Mouse (Mus musculus) liver, embryonic 14.5 days (tissue): ENCODE data around the gene BC004004. TPM values are rescaled to one million over a fixed set of nuclear protein-coding genes. Genes with fewer than 3 reads are reported as not detected.

Experiments
- ATAC-seq: fragments of 200-750 bp; cut with Nextera tagmentation; 2 replicates; pipeline ENCODE4 v1.8.0; 2017; ENCODE audit warnings: moderate number of reproducible peaks, mild to moderate bottlenecking, moderate library complexity; ENCODE audit not compliant: insufficient read depth
- DNase-seq, 3 experiments: peaks; one replicate each; pipeline ENCODE4 v3.0.0-alpha.2; 2012 to 2013; ENCODE audit warnings: low read depth in 3 of 3, low spot score in 3 of 3
- H3K27ac ChIP-seq: fragments of 300-500 bp; sonication (generic); 2 replicates; pipeline ENCODE4 v1.5.1; 2014; ENCODE audit warnings: moderate library complexity, mild to moderate bottlenecking, control low read depth, inconsistent platforms
- H3K27me3 ChIP-seq: fragments of 300-500 bp; sonication (generic); 2 replicates; pipeline ENCODE4 v1.6.1; 2014; ENCODE audit warnings: mild to moderate bottlenecking, low read length, moderate library complexity; ENCODE audit not compliant: control insufficient read depth, insufficient read depth
- H3K36me3 ChIP-seq: fragments of 300-500 bp; sonication (generic); replicated peaks from 2 replicates; pipeline ENCODE4 v1.6.1; 2014; ENCODE audit warnings: low read depth; ENCODE audit not compliant: control insufficient read depth, insufficient read depth
- H3K4me1 ChIP-seq, 2 experiments: fragments of 200-500 bp in 1 of 2; fragments of 300-500 bp in 1 of 2; sonication (generic) in 1 of 2; replicated peaks; 2 replicates each; pipeline ENCODE4 v1.6.1; 2012 to 2014; ENCODE audit warnings: antibody characterized with exemption in 1 of 2, inconsistent platforms in 1 of 2, low read length in 1 of 2; ENCODE audit not compliant: control insufficient read depth in 2 of 2, insufficient read depth in 2 of 2
- H3K4me2 ChIP-seq: fragments of 300-500 bp; sonication (generic); 2 replicates; pipeline ENCODE4 v1.6.1; 2014; ENCODE audit warnings: low read depth, mild to moderate bottlenecking, control low read depth, moderate library complexity
- H3K4me3 ChIP-seq, 2 experiments: fragments of 200-500 bp in 1 of 2; fragments of 300-500 bp in 1 of 2; sonication (generic) in 1 of 2; 2 replicates each; pipeline ENCODE4 v1.5.1; 2012 to 2014; ENCODE audit warnings: low read depth in 2 of 2, low read length in 2 of 2, mild to moderate bottlenecking in 2 of 2, control low read depth in 1 of 2, inconsistent platforms in 1 of 2, moderate library complexity in 1 of 2; ENCODE audit not compliant: insufficient read depth in 1 of 2
- H3K9ac ChIP-seq: fragments of 300-500 bp; sonication (generic); replicated peaks from 2 replicates; pipeline ENCODE4 v1.6.1; 2014; ENCODE audit warnings: mild to moderate bottlenecking, control low read depth, moderate library complexity
- H3K9me3 ChIP-seq: fragments of 300-500 bp; sonication (generic); 2 replicates; pipeline ENCODE4 v1.6.1; 2016; ENCODE audit warnings: low read length, mixed read lengths; ENCODE audit not compliant: control insufficient read depth
- CTCF ChIP-seq: IDR thresholded peaks from 2 replicates; pipeline ENCODE4 v1.5.1; 2016; ENCODE audit warnings: antibody characterized with exemption, low read depth, control low read depth
- EP300 ChIP-seq: IDR thresholded peaks from 2 replicates; pipeline ENCODE4 v1.6.1; 2016; ENCODE audit warnings: antibody characterized with exemption, low read depth
- WGBS: fragments of 180-500 bp; shearing (Covaris S2); extraction: QIAGEN DNeasy Blood & Tissue Kit; methylation state at CpG from one replicate; pipeline ENCODE4 v1.1.7; 2014; ENCODE audit not compliant: insufficient replicate concordance; 5-methylcytosine and 5-hydroxymethylcytosine counted together
- polyA plus RNA-seq, 2 experiments: library from polyadenylated mRNA; depleted of rRNA in 1 of 2; stranded (reverse) in 1 of 2; unstranded in 1 of 2; fragments of >200 nt; fragmentation: Nextera tagmentation in 1 of 2; extraction: Ambion mirVana in 1 of 2; gene quantifications; 2 replicates each; pipeline versions ENCODE4 v1.2.1 to v1.2.3; 2012 to 2014

Gene BC004004
- polyA plus RNA-seq, 2 experiments = 26.1 to 58.1 TPM

DNA sequence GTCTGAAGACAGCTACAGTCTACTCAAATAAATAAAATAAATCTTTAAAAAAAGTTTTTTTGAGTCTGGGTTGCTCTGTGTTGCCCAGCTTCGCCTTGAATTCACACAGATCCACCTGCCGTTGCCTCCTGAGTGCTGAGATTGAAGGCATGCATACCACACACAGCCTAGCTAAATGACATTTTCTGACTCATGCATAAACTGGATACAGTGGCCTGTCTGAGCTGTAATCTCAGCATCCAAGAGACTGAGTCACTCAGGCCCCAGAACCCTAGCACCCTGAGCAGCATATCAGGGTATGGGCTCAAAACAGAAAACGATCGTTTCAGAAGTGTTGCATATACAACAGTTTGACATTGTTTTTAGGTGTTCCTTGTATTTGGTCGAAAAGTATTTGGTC is 13.0 kb downstream of the BC004004 start:
- Histone ChIP-seq H3K27ac (no peak overlapping the region), H3K36me3 (no peaks in the 10 kb centered on the region; the same call in 1 of the 2 replicates), H3K4me1 (no peaks in the 10 kb centered on the region), H3K9ac (no peak overlapping the region), H3K4me3 (no peak overlapping the region), H3K9me3 (no peaks in the 10 kb centered on the region), H3K4me2 (no peak overlapping the region), H3K27me3 (no peaks in the 10 kb centered on the region)
- ATAC-seq = no peak
- whole genome bisulfite sequencing = 79% methylated on average over 5 of the region's 5 CpGs
- no peak for DNase-seq
- TF ChIP-seq EP300 (no peak), CTCF (no peak)

DNA sequence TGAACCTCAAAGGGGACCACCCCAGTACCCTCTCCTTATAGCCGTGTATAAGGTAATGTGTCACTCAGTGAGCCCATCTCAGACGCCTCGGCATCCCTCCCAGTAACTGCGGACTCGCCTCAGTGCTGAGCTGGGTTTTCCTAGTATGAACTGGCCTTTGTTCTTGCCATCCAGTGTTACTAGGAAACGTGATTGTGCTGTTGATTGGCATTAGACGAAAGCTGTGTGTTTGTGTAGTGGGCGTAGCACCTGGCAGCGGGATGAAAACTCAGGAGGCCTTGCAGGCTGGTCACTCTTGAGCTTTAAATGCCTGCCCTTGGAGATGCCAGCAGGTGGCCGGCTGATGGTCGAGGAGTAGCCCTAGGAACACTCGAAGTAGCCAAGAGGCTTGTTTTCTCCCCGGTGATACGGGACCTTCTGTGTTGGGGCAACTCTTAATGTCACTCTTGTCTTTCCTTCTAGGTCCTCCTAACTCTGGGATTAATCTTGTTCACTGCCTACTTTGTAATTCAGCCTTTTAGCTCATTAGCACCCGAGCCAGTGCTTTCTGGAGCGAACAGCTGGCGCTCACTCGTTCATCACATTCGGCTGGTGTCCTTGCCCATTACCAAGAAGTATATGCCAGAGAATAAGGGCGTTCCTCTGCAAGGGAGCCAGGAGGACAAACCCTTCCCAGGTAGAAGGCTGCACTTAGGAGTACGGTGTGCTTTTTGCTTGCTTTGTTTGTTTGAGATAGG is 13.8 kb downstream of the BC004004 start:
- H3K9me3 ChIP-seq = no peaks in the 10 kb centered on the region
- no peak for TF ChIP-seq EP300
- no peak for TF ChIP-seq CTCF
- no peak overlapping the region for H3K9ac ChIP-seq
- no peak overlapping the region for H3K4me2 ChIP-seq
- H3K27me3 ChIP-seq = no peaks in the 10 kb centered on the region
- no peak for ATAC-seq
- H3K4me1 ChIP-seq = no peaks in the 10 kb centered on the region
- H3K27ac ChIP-seq = no peak overlapping the region
- no peaks in the 10 kb centered on the region; the same call in 1 of the 2 replicates for H3K36me3 ChIP-seq
- 84% methylated on average over 21 of the region's 21 CpGs for WGBS
- H3K4me3 ChIP-seq = no peak overlapping the region
- DNase-seq = no peak

DNA sequence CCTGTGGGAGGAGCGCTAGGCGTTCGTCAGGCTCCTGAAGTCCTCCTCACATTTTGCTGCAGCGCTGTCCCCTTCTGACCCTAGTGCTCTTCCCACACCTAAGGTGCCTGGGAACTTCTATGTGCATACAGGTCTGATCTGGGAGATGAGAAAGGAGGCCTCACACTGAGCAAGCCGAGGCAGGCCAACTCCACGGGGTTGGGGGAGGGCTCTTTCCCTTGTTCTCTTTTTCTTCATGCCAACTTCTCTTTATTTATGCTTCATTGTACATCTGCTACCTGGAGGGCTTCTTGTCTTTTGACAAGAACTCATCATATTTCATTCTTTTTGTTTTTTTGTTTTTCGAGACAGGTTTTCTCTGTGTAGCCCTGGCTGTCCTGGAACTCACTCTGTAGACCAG is 23.2 kb downstream of the BC004004 start:
- Histone ChIP-seq H3K4me3 (no peak overlapping the region), H3K9ac (no peak overlapping the region), H3K27me3 (no peaks in the 10 kb centered on the region), H3K4me2 (no peak overlapping the region), H3K27ac (no peak overlapping the region), H3K36me3 (peaks cover 5% of the 10 kb centered on the region; the same call in 1 of the 2 replicates), H3K9me3 (no peaks in the 10 kb centered on the region), H3K4me1 (peaks cover 0 to 3% of the 10 kb centered on the region in 2 experiments; a peak in 1 of 4 replicates)
- DNase-seq = no peak
- 73% methylated on average over 7 of the region's 7 CpGs for WGBS
- TF ChIP-seq CTCF (no peak), EP300 (no peak)
- no peak for ATAC-seq

DNA sequence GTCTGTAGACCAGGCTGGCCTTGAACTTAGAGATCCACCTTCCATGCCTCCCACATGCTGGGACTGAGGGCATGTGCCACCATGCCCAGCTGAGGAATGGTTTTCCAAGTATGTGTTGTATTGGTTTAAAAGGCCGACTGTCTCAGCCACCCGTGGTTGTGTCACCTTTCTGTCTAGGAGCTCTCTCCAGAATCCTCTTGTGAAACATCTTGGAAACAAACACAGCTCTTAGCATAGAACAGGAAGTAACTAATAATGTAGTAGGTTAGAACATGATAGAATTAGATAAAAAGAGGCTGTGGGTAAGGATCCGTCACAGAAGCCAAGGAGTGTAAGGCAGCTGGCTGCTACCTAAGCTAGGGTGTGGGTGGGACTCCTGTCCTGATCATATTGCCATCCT is 24.4 kb downstream of the BC004004 start:
- peaks cover 5% of the 10 kb centered on the region; the same call in 1 of the 2 replicates for H3K36me3 ChIP-seq
- no peak overlapping the region for H3K9ac ChIP-seq
- H3K27ac ChIP-seq = no peak overlapping the region
- peaks cover 0 to 6% of the 10 kb centered on the region in 2 experiments; a peak in 1 of 4 replicates for H3K4me1 ChIP-seq
- no peaks in the 10 kb centered on the region for H3K9me3 ChIP-seq
- no peak for DNase-seq
- H3K4me2 ChIP-seq = no peak overlapping the region
- WGBS = 62% methylated on average over 3 of the region's 3 CpGs
- ATAC-seq = no peak
- H3K4me3 ChIP-seq = no peak overlapping the region
- TF ChIP-seq CTCF = no peak
- TF ChIP-seq EP300 = no peak
- no peaks in the 10 kb centered on the region for H3K27me3 ChIP-seq

DNA sequence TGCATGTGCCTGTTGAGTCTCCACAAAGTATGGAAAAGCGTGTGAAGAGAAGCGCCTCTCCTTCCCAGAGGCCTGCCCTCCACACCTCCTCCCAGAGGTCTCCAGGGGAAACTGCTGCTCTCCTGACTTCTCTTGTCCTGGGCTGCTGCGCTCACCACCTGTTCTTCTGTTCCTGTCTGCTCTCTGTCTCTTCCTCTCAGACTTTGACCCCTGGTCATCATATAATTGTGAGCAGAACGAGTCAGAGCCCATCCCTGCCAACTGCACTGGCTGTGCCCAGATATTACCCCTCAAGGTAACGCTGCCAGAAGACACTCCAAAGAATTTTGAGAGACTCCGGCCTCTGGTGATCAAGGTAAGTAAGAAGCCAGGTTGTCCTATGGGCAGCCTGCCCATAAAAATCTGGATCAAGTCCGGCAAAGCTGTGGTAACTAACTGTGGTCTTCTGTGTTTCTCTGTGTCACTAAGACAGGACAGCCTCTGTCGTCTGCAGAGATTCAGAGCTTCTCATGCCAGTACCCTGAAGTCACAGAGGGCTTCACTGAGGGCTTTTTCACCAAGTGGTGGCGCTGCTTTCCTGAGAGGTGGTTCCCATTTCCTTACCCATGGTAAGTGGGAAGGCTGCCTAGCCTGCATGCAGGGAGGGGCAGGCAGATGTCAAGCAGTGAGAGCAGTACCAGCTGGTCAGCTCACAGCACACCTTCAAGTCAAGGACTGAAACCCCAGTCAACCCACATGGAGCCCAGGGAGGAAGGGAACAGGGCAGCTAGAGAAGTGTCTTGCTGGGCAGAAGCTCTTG is 25.4 kb downstream of the BC004004 start:
- Histone ChIP-seq H3K27me3 (no peaks in the 10 kb centered on the region), H3K9ac (no peak overlapping the region), H3K4me3 (no peak overlapping the region), H3K27ac (no peak overlapping the region), H3K4me1 (peaks cover 0 to 6% of the 10 kb centered on the region in 2 experiments; a peak in 1 of 4 replicates), H3K36me3 (peaks cover 5% of the 10 kb centered on the region; the same call in 1 of the 2 replicates), H3K4me2 (no peak overlapping the region), H3K9me3 (no peaks in the 10 kb centered on the region)
- ATAC-seq (no peak), DNase-seq (no peak)
- TF ChIP-seq EP300 (no peak), CTCF (0 out of 2 replicates have a peak, but pooled peaks have one; percentile 10)
- 75% methylated on average over 9 of the region's 9 CpGs for WGBS
